Mouse (Mus musculus) small intestine, adult 2 months (tissue): ENCODE results near the gene Lacc1.

Experiments used
- CTCF ChIP-seq: fragments of 200-500 bp; IDR thresholded peaks from 2 replicates; pipeline ENCODE4 v1.5.1; 2012; ENCODE audit warnings: low read depth, mild to moderate bottlenecking, control low read depth, inconsistent platforms, low read length, moderate library complexity, mixed read lengths; ENCODE audit not compliant: insufficient replicate concordance, insufficient read length; ENCODE audit errors: extremely low read depth
- POLR2A ChIP-seq: fragments of 200-500 bp; IDR thresholded peaks from 2 replicates; pipeline ENCODE4 v1.6.1; 2012; ENCODE audit warnings: low read depth, mild to moderate bottlenecking, control low read depth, inconsistent platforms, low read length, moderate library complexity

DNA sequence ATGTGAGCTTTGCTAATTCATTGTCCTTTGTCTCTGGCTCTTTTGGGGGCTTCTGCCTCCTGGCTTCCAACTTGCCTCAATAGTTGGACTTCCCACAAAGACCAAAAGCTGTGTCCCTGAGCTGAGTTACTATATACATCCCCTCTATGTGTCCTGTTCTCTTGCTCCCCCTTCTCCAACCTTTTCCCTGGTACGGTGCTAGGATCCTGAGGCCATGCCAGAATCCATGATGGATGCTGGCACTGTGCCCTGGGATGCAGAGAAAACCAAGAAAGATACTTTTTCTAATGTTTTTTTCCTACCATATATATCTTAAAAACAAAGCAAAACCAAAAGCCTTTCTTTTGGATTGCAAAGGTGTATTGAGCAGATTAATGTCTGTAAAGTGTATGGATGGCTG, 54.9 kb downstream of the Lacc1 start:
- no peak for TF ChIP-seq CTCF
- TF ChIP-seq POLR2A: no peak
